Mouse (Mus musculus): ENCODE measurements at regions not wholly inside any gene's neighbourhood (a gene's known extent, or its start where the extent isn't known, plus 50 kb on each side); places are given as distances from the start of the nearest gene placed in this dataset.
"Not testable (repeated sequence)": the region's sequence is repeated elsewhere in the genome, so short reads cannot be mapped to it uniquely, and the experiment has no call there.

GRCm38 (mm10) chr3:72377387-72377786, 590.3 kb downstream of the Sis start:
- Histone ChIP-seq H3K27ac (replicated peaks; ENCODE audit: low read depth, low read length) (no peak overlapping the region), H3K4me2 (ENCODE audit: low read length) (no peak overlapping the region), H3K27me3 (ENCODE audit: control insufficient read depth, insufficient read depth, low read length) (no peaks in the 10 kb centered on the region), H3K9ac (replicated peaks; ENCODE audit: low read length) (no peak overlapping the region), H3K4me1 (ENCODE audit: control insufficient read depth, insufficient read depth, low read length) (no peaks in the 10 kb centered on the region), H3K36me3 (ENCODE audit: control insufficient read depth, insufficient read depth, low read length) (no peaks in the 10 kb centered on the region), H3K4me3 (replicated peaks; ENCODE audit: low read depth, low read length) (no peak overlapping the region), H3K9me3 (ENCODE audit: control insufficient read depth, low read length) (no peaks in the 10 kb centered on the region)
- WGBS: 85% methylated on average over 3 of the region's 3 CpGs
- DNase-seq (no peak), ATAC-seq (ENCODE audit: low FRiP score, low TSS enrichment) (no peak)

- not testable (repeated sequence) for H3K36me3 ChIP-seq (ENCODE audit: control insufficient read depth, insufficient read depth, low read length); H3K9me3 ChIP-seq (ENCODE audit: control insufficient read depth, low read length); H3K4me1 ChIP-seq (ENCODE audit: control insufficient read depth, insufficient read depth, low read length); H3K27ac ChIP-seq (replicated peaks; ENCODE audit: low read depth, low read length); ATAC-seq (ENCODE audit: low FRiP score, low TSS enrichment); H3K4me2 ChIP-seq (ENCODE audit: low read length); H3K4me3 ChIP-seq (replicated peaks; ENCODE audit: low read depth, low read length); H3K27me3 ChIP-seq (ENCODE audit: control insufficient read depth, insufficient read depth, low read length); H3K9ac ChIP-seq (replicated peaks; ENCODE audit: low read length)
- 93% methylated on average over 4 of the region's 4 CpGs for WGBS
- peak; percentile 12 for DNase-seq
Measured at GRCm38 (mm10) chr3:72359906-72360305, 607.8 kb downstream of the Sis start.

- DNase-seq (no peak), ATAC-seq (ENCODE audit: low FRiP score, low TSS enrichment) (no peak)
- no peak overlapping the region for H3K4me2 ChIP-seq (ENCODE audit: low read length)
- no peaks in the 10 kb centered on the region for H3K36me3 ChIP-seq (ENCODE audit: control insufficient read depth, insufficient read depth, low read length)
- no peak overlapping the region for H3K9ac ChIP-seq (replicated peaks; ENCODE audit: low read length)
- no peak overlapping the region for H3K27ac ChIP-seq (replicated peaks; ENCODE audit: low read depth, low read length)
- H3K27me3 ChIP-seq (ENCODE audit: control insufficient read depth, insufficient read depth, low read length): no peaks in the 10 kb centered on the region
- H3K4me3 ChIP-seq (replicated peaks; ENCODE audit: low read depth, low read length): no peak overlapping the region
- 87% methylated on average over 1 of the region's 1 CpGs for WGBS
- no peaks in the 10 kb centered on the region for H3K4me1 ChIP-seq (ENCODE audit: control insufficient read depth, insufficient read depth, low read length)
- H3K9me3 ChIP-seq (ENCODE audit: control insufficient read depth, low read length): no peaks in the 10 kb centered on the region
Measured at GRCm38 (mm10) chr3:72328066-72328465, 639.6 kb downstream of the Sis start.

- DNase-seq (no peak), ATAC-seq (ENCODE audit: low FRiP score, low TSS enrichment) (no peak)
- no peaks in the 10 kb centered on the region for H3K27me3 ChIP-seq (ENCODE audit: control insufficient read depth, insufficient read depth, low read length)
- H3K36me3 ChIP-seq (ENCODE audit: control insufficient read depth, insufficient read depth, low read length): no peaks in the 10 kb centered on the region
- no peak overlapping the region for H3K9ac ChIP-seq (replicated peaks; ENCODE audit: low read length)
- H3K4me2 ChIP-seq (ENCODE audit: low read length): no peak overlapping the region
- H3K4me1 ChIP-seq (ENCODE audit: control insufficient read depth, insufficient read depth, low read length): no peaks in the 10 kb centered on the region
- no peak overlapping the region for H3K27ac ChIP-seq (replicated peaks; ENCODE audit: low read depth, low read length)
- H3K4me3 ChIP-seq (replicated peaks; ENCODE audit: low read depth, low read length): no peak overlapping the region
- H3K9me3 ChIP-seq (ENCODE audit: control insufficient read depth, low read length): no peaks in the 10 kb centered on the region
Measured at GRCm38 (mm10) chr3:72323877-72324276, 643.8 kb downstream of the Sis start.

GRCm38 (mm10) chr3:72304654-72305053, 663.0 kb downstream of the Sis start:
- no peak for ATAC-seq (ENCODE audit: low FRiP score, low TSS enrichment)
- H3K9me3 ChIP-seq (ENCODE audit: control insufficient read depth, low read length): no peaks in the 10 kb centered on the region
- H3K9ac ChIP-seq (replicated peaks; ENCODE audit: low read length): no peak overlapping the region
- DNase-seq: no peak
- no peaks in the 10 kb centered on the region for H3K36me3 ChIP-seq (ENCODE audit: control insufficient read depth, insufficient read depth, low read length)
- no peaks in the 10 kb centered on the region for H3K27me3 ChIP-seq (ENCODE audit: control insufficient read depth, insufficient read depth, low read length)
- no peaks in the 10 kb centered on the region for H3K4me1 ChIP-seq (ENCODE audit: control insufficient read depth, insufficient read depth, low read length)
- no peak overlapping the region for H3K4me3 ChIP-seq (replicated peaks; ENCODE audit: low read depth, low read length)
- 85% methylated on average over 4 of the region's 4 CpGs for WGBS
- no peak overlapping the region for H3K27ac ChIP-seq (replicated peaks; ENCODE audit: low read depth, low read length)
- H3K4me2 ChIP-seq (ENCODE audit: low read length): no peak overlapping the region

Data from midbrain, embryonic 14.5 days (tissue).